Mouse (Mus musculus): ENCODE data around the gene St8sia6.

St8sia6 gene

DNA sequence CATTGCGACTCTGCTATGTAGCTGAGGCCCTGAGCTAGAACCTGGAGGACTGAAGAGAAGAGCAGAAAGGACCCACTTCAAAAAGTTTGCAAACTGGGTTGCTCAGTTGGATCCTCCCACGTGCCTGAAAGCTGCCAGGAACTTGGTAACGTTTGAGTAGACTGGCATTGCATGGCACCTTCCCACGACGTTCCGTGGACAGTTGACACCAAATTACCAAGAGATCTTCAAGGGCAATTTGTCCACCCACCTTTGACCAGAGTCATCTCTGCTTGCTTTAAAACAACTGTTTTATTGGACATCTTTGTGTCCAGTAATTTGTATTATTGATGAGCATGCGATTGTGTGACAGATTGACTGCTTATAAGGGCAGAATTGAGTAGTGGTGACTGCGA, at the start of gene St8sia6:
St8sia6 (minus strand) TSS at position 96 of the 395 bp plus-strand sequence.
- no peak for DNase-seq

- DNase-seq, result no peak
Measured at GRCm38 (mm10) chr2:13836310-13836709, 42.4 kb upstream of the St8sia6 start.

DNA sequence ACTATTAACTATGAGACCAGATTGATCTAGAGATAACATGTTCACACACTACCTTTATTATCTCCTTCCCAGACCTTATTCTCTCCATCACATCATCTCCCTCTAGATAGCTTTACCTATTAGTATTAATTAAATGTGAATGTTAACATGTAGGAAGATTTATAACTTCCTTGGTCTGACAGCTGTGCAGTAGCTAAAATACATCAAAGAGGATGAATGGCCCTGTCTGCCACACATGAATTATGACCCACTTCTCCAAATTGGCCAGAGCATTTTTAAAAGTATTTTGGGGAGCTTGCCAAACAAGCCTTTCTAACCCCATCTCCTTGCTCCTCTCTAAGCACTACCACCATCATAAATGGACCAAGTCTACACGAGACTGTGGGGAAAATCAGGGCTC, 41.1 kb upstream of the St8sia6 start:
- no peak for DNase-seq

DNA sequence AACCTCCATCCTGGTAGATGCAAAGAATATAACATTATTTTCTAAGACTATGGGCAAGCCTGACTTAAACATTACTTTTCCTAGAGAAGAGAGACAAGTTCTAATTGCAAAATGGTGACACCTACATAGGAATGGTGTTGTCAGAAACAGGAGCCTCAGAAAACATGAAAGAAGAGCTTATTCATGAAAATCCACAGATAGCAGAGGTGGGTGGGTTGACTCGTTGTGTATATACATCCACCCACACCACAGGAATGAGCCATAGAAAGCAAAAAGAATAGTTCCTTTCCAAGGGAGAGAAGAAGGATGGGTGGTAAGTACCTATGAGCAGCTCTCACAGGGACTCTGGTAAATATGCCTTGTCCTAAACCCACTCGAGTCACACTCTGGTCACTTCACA, 22.8 kb upstream of the St8sia6 start:
- DNase-seq, result no peak

- no peak for DNase-seq
Measured at GRCm38 (mm10) chr2:13808593-13808992, 14.7 kb upstream of the St8sia6 start.

GRCm38 (mm10) chr2:13808008-13808407, 14.1 kb upstream of the St8sia6 start:
- DNase-seq, result no peak

- DNase-seq, result no peak
Measured at GRCm38 (mm10) chr2:13806120-13806519, 12.3 kb upstream of the St8sia6 start.

DNA sequence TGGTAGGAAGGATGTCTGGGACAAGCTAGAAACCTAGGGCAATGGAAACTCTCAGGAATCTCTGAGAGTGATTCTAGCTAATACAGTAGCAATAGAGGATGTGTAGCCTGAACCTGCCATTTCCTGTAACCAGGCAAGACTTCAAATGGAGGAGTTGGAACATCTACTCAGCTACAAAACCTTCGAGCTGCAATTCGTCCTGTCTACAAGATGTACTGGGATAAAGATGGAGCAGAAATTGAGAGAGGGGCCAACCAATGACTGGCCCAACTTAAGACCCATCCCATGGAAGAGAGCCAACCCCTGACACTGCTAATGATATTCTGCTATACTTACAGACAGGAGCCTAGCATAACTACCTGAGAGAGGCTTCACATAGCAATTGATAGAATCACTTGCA, 6.8 kb upstream of the St8sia6 start:
- no peak for DNase-seq

DNA sequence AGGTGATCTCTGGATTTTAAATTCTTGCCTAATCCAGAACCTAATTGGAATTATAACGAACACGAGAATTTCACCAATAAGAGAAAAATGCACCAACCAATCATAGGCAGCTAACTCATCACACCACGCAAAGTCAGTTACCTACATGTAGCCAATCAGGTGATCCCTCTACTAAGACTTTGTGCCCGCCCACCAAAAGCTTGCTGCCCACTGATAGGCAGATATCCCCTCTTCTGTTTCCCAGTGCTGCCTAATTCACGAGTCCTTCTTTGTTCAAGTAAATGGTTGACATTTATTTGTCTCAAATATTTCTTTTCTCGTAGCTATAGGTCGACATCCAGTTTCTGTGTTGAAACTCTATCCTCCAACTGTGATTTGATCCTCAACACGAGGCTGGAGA, 582 bp upstream of the St8sia6 start:
- no peak for DNase-seq

GRCm38 (mm10) chr2:13793054-13793968, 553 bp downstream of the St8sia6 start:
- DNase-seq, result no peak

DNA sequence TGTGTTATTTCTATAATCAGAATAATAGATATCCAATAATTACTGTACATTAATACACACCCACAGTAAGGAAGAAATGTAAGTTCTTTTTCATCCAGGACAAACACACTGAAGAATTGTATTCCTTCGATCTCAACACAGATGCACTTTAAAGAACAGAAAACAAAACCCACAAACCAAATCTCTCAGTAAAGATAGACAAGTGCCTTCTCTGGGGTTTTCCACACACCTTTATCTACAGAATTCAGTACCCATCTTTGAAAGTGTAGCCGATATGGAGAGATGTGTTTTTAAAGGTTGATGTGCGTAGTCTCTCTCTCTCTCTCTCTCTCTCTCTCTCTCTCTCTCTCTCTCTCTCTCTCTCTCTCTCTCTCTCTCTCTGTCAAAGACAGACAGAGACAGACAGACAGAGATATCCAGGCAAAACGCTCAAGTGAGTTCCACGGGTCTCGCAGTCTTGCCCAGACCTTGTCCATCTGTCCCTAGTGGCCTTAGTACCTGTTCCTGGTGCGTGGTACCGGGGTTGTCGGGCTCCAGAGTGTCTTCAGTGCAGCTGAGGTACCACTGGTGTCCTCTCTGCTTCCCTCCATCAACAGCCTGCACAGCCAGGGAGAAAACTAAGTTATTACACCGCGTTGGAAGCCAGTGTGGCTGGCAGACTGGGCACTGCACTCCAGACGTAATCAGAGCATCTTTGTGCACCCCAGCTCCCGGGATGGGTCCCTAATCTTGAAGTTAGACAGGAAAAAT, 1.4 kb downstream of the St8sia6 start:
- no peak for DNase-seq

- DNase-seq, result no peak
Measured at GRCm38 (mm10) chr2:13791598-13791997, 2.3 kb downstream of the St8sia6 start.

GRCm38 (mm10) chr2:13789365-13789764, 4.5 kb downstream of the St8sia6 start:
- DNase-seq, result no peak

GRCm38 (mm10) chr2:13786577-13787168, 7.2 kb downstream of the St8sia6 start:
- DNase-seq, result no peak

- peak; percentile 82 for DNase-seq
Measured at GRCm38 (mm10) chr2:13785992-13786391, 7.9 kb downstream of the St8sia6 start.

DNA sequence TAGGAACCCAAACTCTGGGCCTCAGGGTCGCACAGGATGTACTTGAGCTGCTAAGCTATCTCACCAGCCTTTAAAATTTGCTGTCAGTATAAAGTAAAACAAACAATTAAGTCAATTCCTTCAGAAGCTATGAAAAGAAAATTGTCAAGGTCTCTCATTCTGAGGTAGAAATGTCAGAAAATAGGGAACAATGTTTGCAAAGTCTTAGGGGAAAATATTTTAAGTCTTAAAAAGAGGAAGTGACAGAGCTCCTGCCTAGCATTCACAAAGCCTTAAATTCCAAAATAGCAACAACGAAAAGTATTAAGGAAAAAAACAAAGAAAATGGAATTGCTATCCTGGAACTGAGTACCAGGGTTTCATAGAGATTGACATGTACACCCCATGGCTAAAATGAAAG, 8.6 kb downstream of the St8sia6 start:
- DNase-seq, result no peak

- DNase-seq, result no peak
Measured at GRCm38 (mm10) chr2:13784448-13784847, 9.4 kb downstream of the St8sia6 start.

DNA sequence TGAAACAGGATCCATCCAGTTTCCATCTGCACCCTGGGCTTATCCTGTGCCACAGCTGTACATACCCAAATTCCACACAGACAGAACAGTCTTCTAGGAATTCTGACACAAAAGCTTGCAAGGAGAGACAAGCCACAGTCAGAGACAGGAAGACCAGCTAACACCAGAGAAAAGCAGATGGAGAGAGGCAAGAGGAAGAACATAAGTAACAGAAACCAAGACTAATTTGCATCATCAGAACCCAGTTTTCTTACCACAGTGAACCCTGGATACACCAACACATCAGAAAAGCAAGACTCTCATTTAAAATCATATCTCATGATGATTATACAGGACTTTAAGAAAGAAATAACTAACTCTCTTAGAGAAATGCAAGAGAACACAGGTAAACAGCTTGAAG, 16.8 kb downstream of the St8sia6 start:
- DNase-seq, result no peak

DNA sequence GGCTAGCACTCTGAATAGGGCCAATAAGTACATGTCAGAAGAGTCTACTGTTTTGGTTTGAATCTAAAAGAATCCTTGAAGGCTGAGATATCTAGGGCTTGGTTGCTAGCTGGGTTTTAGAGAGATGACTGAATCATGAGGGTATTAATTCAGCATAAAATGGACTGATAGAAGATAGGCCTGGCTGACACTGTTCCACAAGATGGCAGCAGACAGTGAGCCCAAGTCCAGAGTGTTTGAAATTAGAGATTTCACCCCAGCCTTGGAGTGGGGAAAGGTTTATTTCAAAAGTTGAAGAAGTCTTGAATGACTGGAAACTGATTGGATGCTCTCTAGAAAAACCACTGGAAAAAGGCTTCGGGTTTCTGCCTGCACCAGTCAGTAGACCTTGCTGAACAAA, 17.4 kb downstream of the St8sia6 start:
- DNase-seq, result no peak

DNA sequence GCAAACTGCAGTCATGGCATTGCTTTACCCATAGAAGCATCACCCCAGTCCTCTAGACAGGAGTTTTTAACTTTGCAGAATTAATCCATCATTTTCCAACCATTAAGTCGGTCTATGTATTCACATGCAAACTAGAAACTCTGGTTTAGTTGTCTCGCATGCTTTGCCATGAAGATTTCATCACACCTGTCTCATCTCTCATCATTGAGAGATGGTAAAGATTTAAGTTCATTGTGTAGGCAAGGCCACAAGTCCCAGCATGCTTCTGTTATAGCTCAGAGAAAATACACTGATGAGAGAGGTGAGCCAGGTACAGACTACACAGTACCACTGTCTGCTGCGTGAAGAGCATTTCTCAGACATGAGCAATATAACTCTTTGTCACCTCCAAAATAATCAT, 18.8 kb downstream of the St8sia6 start:
- no peak for DNase-seq

GRCm38 (mm10) chr2:13768524-13768923, 25.3 kb downstream of the St8sia6 start:
- DNase-seq, result no peak

DNA sequence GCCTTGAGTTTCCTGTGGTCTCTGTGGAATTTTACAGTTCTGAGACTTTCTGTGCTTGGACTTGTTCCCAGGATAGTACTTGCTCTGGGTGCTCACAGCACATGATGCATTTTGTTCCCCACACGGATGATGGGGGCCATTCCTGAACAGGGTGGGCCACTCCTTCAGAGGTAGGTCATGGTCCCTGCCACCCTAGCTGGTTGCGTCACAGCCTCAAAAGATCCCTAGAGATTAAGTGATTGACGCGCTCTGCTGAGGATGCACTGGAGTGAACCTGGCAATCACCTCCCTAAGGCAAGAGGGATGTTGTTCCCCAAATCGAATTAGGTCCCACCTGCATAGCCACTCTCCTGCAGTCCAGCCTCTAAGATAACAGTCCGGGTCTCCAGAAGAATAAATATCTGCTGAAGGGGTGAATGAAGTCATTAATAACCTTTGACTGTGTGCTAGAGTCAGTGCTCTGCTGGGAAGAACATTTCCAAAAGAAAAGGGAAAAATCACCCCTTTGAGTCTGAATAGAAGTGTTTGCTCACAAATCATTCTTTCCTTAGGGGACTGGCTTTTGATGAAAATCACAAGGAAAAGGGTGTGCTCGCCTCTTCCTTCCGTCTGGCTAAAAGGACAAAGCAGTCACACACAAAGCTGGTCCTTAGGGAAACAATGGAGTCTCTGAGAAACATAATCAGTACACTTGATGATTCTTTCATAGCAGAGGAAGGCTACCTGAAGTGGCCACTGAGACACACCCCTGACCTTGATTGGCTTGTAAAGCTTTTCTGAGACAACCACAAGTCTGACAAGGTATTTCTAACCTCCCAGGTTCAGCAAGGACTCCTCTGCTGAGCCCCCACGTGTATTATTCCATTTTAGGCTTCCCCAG, 26.1 kb downstream of the St8sia6 start:
- no peak for DNase-seq

DNA sequence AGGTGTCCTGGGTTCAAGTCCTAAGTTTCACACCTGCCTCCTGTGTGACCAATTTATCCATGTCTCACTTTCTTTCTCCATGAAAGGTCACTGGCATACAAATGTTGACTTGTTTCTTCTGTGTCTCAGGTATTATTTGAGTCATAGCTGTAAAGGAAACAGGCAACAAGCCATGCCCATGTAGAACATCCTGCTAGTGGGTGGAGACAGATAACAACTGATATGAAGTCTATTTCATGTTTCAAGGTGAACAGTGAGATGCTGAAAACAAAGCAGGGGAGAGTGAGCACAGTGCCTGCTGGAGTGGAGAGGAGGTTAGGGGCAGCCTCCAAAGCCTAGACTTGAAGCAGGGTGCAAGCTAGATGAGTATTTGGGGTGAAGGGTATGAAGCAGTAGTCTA, 33.5 kb downstream of the St8sia6 start:
- DNase-seq, result no peak

Measured in layer of hippocampus, adult 9-11 months (tissue).